Mouse (Mus musculus): ENCODE measurements around the gene Scn1a.

DNA sequence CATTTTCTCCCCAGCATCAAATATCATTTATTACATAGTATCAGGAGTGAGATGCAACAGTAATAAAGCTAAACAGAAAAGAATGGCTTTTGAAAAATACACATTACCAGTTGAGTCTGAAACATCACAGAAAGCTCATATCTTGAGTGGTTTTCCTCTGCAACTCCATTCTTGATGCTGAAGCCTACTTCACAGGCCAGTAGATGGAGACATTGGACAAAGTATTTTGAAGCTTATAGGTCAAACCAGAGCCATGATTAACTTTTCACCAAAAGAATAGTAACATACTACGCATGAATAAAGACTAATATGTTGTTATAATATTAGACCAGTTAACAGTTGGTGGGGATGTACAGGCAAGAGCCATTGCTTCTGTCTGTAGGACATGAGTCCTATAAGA lies 21.8 kb upstream of the Scn1a start:
- no peak for TF ChIP-seq CTCF (IDR thresholded peaks at IDR 0.05; ENCODE audit: low read depth, low read length)
- TF ChIP-seq GATA1 (IDR thresholded peaks at IDR 0.05; ENCODE audit: borderline replicate concordance, low read length), result no peak
- TF ChIP-seq TAL1 (conservative IDR thresholded peaks at IDR 0.05; ENCODE audit: low read depth, low read length), result no peak

All from G1E (cell line).